Mouse (Mus musculus): Measurements from ENCODE around the gene Mlycd. TPM values are rescaled to one million over a fixed set of nuclear protein-coding genes. Genes with fewer than 3 reads are reported as not detected.

The Mlycd gene
- polyA plus RNA-seq, 1 experiment from 2014 or later: 14.0 TPM

DNA sequence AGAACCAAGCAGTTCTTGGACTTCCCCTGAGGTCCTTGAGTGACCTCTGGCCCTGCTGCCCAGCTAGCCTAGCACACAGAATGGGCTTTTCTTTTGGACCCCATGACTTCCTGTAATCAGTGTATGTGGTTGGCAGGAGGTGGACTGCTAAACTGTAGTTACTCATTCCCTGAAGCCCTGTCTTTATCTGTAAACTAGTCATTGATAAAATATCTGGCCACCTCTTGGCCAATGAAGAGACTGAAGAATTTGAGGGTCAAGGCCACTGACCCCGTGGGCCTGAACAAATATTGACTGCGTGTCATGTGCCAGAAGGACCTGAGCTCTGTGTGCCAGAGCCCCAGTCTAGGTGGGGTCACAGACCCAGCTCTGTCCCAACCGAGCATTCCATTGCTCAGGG lies 37.7 kb downstream of the Mlycd start:
- 36% methylated on average over 3 of the region's 3 CpGs for WGBS
- Histone ChIP-seq H3K36me3 (ENCODE audit: insufficient read depth) (no peaks in the 10 kb centered on the region), H3K27ac (ENCODE audit: low read depth) (no peak overlapping the region), H3K4me1 (ENCODE audit: insufficient read depth) (peaks cover 5% of the 10 kb centered on the region), H3K9me3 (ENCODE audit: low read depth, low read length) (no peaks in the 10 kb centered on the region), H3K9ac (no peak overlapping the region), H3K27me3 (ENCODE audit: insufficient read depth, low read length) (no peaks in the 10 kb centered on the region), H3K4me2 (no peak overlapping the region), H3K4me3 (ENCODE audit: low read depth, low read length) (no peak overlapping the region)
- no peak for TF ChIP-seq CTCF (IDR thresholded peaks at IDR 0.05; ENCODE audit: low read depth)
- ATAC-seq (ENCODE audit: insufficient read depth) (no peak), DNase-seq (no peak)

DNA sequence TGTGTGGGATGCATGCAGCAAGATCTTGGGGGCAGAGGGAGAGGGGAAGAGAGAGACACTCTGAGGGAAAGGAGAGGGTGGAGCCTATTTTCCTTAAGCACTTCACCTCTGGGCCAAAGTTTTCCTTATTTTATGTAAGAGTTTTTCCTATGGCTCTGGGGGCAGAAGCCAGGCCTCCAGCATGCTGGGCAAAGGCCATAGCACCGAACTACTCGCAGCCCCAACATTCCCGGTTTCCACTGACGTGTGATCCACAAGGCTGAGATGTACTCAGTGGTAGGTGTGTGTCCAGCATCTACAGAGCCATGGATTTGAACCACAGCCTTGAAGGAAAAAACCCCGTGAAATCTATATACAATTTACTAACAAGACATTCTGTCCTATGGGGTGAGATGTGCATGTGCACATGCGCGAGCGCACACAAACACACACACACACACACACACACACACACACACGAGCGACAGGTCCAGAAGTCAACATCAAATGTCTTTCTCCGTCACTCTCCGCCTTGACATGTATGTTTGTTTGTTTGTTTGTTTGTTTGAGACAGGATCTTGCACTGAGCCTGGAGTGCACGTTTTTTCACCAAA lies 39.0 kb downstream of the Mlycd start, which contains the start of gene Osgin1:
Gene Osgin1, plus strand, starts transcription at position 543 of the 593 bp plus-strand sequence.
- 84% methylated on average over 13 of the region's 13 CpGs for WGBS
- H3K27ac ChIP-seq (ENCODE audit: low read depth): no peak within 1 kb of the TSS
- H3K4me2 ChIP-seq: no peak within 1 kb of the TSS
- TF ChIP-seq CTCF (IDR thresholded peaks at IDR 0.05; ENCODE audit: low read depth): no peak
- no peaks in the 10 kb centered on the region for H3K27me3 ChIP-seq (ENCODE audit: insufficient read depth, low read length)
- H3K9me3 ChIP-seq (ENCODE audit: low read depth, low read length): no peaks in the 10 kb centered on the region
- H3K4me1 ChIP-seq (ENCODE audit: insufficient read depth): peaks cover 5% of the 10 kb centered on the region
- H3K36me3 ChIP-seq (ENCODE audit: insufficient read depth): no peaks in the 10 kb centered on the region
- ATAC-seq (ENCODE audit: insufficient read depth): no peak
- no peak for DNase-seq
- H3K4me3 ChIP-seq (ENCODE audit: low read depth, low read length): no peak within 1 kb of the TSS
- H3K9ac ChIP-seq: no peak within 1 kb of the TSS

DNA sequence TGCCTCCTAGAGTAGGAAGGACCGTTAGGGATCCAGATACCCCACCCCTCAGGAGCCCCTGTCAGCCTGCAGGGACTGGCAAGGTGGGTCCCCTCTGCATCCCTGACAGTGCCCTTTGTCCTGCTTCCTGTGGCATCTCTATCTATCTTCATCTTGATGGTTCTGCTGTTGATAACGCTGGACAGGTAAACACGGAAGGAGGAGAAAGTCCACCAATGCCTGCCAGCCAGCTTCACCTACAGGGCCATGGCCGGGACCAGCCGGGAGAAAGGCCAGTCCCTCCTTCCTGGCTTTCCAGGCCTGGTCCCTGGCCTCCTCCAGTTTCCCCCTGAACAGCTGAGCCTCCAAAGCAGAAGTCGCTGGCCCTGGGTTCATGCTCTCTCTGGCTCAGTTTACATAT lies 39.9 kb downstream of the Mlycd start:
- no peak for TF ChIP-seq CTCF (IDR thresholded peaks at IDR 0.05; ENCODE audit: low read depth)
- no peak overlapping the region for H3K9ac ChIP-seq
- H3K36me3 ChIP-seq (ENCODE audit: insufficient read depth): no peaks in the 10 kb centered on the region
- no peak overlapping the region for H3K27ac ChIP-seq (ENCODE audit: low read depth)
- WGBS: 70% methylated on average over 6 of the region's 6 CpGs
- no peaks in the 10 kb centered on the region for H3K27me3 ChIP-seq (ENCODE audit: insufficient read depth, low read length)
- DNase-seq: no peak
- H3K4me2 ChIP-seq: no peak overlapping the region
- H3K4me1 ChIP-seq (ENCODE audit: insufficient read depth): peaks cover 5% of the 10 kb centered on the region
- H3K9me3 ChIP-seq (ENCODE audit: low read depth, low read length): no peaks in the 10 kb centered on the region
- no peak overlapping the region for H3K4me3 ChIP-seq (ENCODE audit: low read depth, low read length)
- ATAC-seq (ENCODE audit: insufficient read depth): no peak

DNA sequence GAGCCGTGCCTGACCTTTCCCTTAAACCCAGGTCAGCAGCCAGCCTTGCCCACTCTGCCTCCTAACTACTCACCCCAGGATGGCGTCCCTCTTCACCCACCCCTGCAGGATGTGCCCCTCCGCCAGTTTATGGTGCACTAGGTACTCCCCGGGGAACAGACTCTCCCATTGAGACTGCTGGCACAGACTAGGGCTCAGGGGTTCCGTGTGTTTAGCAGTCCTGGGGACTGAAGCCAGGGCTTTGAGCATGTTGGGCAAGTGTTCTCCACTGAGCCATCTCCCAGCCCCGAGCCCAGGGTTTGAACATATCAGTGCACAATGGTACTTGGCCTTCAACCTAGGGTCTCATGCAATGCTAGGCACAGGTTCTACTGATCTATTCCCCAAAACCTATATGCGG lies 40.8 kb downstream of the Mlycd start:
- no peak overlapping the region for H3K4me2 ChIP-seq

DNA sequence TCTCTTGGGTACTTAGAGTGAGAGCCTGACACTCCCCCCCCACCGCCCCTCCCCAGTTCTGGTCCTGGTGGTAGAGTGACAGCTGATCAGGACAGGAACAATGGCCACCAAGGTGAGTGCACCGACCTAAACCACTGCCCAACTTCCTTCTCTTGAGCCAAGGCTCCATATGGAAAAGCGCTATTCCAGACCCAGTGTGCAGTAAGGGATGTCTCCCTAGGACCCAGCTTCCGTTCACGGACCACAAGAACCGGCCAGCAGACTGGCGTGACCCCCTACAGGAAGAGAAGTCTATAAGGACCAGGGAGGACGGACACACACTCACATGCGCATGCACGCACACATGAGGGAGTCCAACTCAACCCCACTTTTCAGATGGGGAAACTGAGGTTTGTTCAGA lies 41.7 kb downstream of the Mlycd start:
- no peaks in the 10 kb centered on the region for H3K9me3 ChIP-seq (ENCODE audit: low read depth, low read length)
- no peak for TF ChIP-seq CTCF (IDR thresholded peaks at IDR 0.05; ENCODE audit: low read depth)
- DNase-seq (no peak), ATAC-seq (ENCODE audit: insufficient read depth) (no peak)
- no peak overlapping the region for H3K27ac ChIP-seq (ENCODE audit: low read depth)
- H3K27me3 ChIP-seq (ENCODE audit: insufficient read depth, low read length): no peaks in the 10 kb centered on the region
- H3K4me1 ChIP-seq (ENCODE audit: insufficient read depth): peaks cover 9% of the 10 kb centered on the region
- H3K4me2 ChIP-seq: no peak overlapping the region
- no peak overlapping the region for H3K4me3 ChIP-seq (ENCODE audit: low read depth, low read length)
- H3K9ac ChIP-seq: no peak overlapping the region
- WGBS: 84% methylated on average over 10 of the region's 10 CpGs
- H3K36me3 ChIP-seq (ENCODE audit: insufficient read depth): no peaks in the 10 kb centered on the region

More for the DNA sequence above, 40.8 kb downstream of the Mlycd start:
- Histone ChIP-seq H3K9ac (no peak overlapping the region), H3K36me3 (ENCODE audit: insufficient read depth) (no peaks in the 10 kb centered on the region), H3K27me3 (ENCODE audit: insufficient read depth, low read length) (no peaks in the 10 kb centered on the region), H3K4me1 (ENCODE audit: insufficient read depth) (peaks cover 5% of the 10 kb centered on the region), H3K4me3 (ENCODE audit: low read depth, low read length) (no peak overlapping the region), H3K27ac (ENCODE audit: low read depth) (no peak overlapping the region), H3K9me3 (ENCODE audit: low read depth, low read length) (no peaks in the 10 kb centered on the region)
- WGBS: 81% methylated on average over 7 of the region's 7 CpGs
- TF ChIP-seq CTCF (IDR thresholded peaks at IDR 0.05; ENCODE audit: low read depth): no peak
- ATAC-seq (ENCODE audit: insufficient read depth) (no peak), DNase-seq (no peak)

DNA sequence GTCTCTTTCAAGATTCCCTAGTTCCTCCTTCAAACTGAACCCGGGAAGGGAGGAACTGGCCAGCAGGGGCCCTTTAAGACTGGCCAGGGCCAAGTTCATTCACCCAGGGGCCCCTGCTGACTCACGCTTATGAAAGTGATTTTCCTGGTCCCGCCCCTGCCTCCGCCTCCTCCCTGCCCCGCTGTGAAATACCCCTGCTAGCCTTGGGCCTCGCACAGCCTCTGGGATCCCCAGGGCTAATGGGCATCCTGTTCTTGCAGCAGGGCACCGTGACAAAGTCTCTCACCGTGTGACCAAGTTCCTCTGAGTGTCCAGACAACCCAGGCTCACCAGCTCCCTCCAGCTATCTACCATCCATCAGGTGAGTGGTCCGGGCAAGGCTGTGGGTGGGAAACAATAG lies 42.3 kb downstream of the Mlycd start:
- DNase-seq: peak; percentile 52
- H3K4me1 ChIP-seq (ENCODE audit: insufficient read depth): peaks cover 9% of the 10 kb centered on the region

DNA sequence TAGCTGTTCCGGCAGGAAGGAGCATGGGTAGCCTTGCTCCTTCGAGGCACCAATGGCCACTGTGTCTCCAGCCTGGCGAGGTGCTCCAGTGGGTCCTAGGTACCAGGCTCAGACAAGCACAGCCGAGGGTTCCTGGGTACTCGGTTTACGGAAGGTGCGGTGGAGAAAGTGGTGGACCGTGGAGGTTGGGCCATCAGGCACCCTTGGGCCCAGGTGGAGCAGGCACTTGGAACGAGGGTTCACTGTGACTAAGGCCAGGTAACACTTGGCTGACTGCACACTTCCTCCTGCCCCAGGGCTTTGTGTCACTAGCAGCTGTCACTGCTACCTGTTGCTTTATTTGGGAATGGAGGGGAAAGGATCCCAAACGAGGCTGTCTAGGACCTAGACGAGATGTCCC lies 42.8 kb downstream of the Mlycd start:
- Histone ChIP-seq H3K9ac (no peak overlapping the region), H3K27me3 (ENCODE audit: insufficient read depth, low read length) (no peaks in the 10 kb centered on the region), H3K9me3 (ENCODE audit: low read depth, low read length) (no peaks in the 10 kb centered on the region), H3K4me2 (peak overlapping the region; percentile 36; the same call in 1 of the 2 replicates), H3K4me1 (ENCODE audit: insufficient read depth) (peaks cover 9% of the 10 kb centered on the region), H3K27ac (ENCODE audit: low read depth) (no peak overlapping the region), H3K4me3 (ENCODE audit: low read depth, low read length) (no peak overlapping the region), H3K36me3 (ENCODE audit: insufficient read depth) (no peaks in the 10 kb centered on the region)
- DNase-seq: no peak
- no peak for ATAC-seq (ENCODE audit: insufficient read depth)
- 64% methylated on average over 11 of the region's 11 CpGs for WGBS
- TF ChIP-seq CTCF (IDR thresholded peaks at IDR 0.05; ENCODE audit: low read depth): no peak

More for the DNA sequence above, 42.3 kb downstream of the Mlycd start:
- no peak for TF ChIP-seq CTCF (IDR thresholded peaks at IDR 0.05; ENCODE audit: low read depth)
- H3K9ac ChIP-seq: peak overlapping the region; percentile 23; the same call in 1 of the 2 replicates
- no peaks in the 10 kb centered on the region for H3K27me3 ChIP-seq (ENCODE audit: insufficient read depth, low read length)
- H3K27ac ChIP-seq (ENCODE audit: low read depth): no peak overlapping the region
- no peaks in the 10 kb centered on the region for H3K9me3 ChIP-seq (ENCODE audit: low read depth, low read length)
- 12% methylated on average over 9 of the region's 9 CpGs for WGBS
- no peaks in the 10 kb centered on the region for H3K36me3 ChIP-seq (ENCODE audit: insufficient read depth)
- peak overlapping the region; percentile 36; the same call in 1 of the 2 replicates for H3K4me2 ChIP-seq
- no peak overlapping the region for H3K4me3 ChIP-seq (ENCODE audit: low read depth, low read length)
- ATAC-seq (ENCODE audit: insufficient read depth): peak; percentile 9; the same call in 1 of the 2 replicates
